Mouse (Mus musculus): Measurements from ENCODE around the gene Scaf8.
"Not testable (repeated sequence)": the region's sequence is repeated elsewhere in the genome, so short reads cannot be mapped to it uniquely, and the experiment has no call there.

- not testable (repeated sequence) for TF ChIP-seq POLR2A (IDR thresholded peaks at IDR 0.05; ENCODE audit: borderline replicate concordance, control insufficient read depth, low read depth, low read length); CTCF (IDR thresholded peaks at IDR 0.05; ENCODE audit: control insufficient read depth, insufficient read depth, low read length)
These were observed 41.4 kb downstream of the Scaf8 start for GRCm38 (mm10) chr17:3156176-3156575.
